Mouse (Mus musculus): Measurements from ENCODE around the gene Sorbs1. TPM values are rescaled to one million over a fixed set of nuclear protein-coding genes. Genes with fewer than 3 reads are reported as not detected.

Gene Sorbs1
- polyA plus RNA-seq, 1 experiment from 2014 or later: 111 TPM

- TF ChIP-seq EP300 (optimal IDR thresholded peaks at IDR 0.05): no peak
- TF ChIP-seq CTCF (IDR thresholded peaks at IDR 0.05; ENCODE audit: low read depth): no peak
- Histone ChIP-seq H3K9ac (ENCODE audit: low read length) (no peak overlapping the region), H3K4me1 (replicated peaks; ENCODE audit: control insufficient read depth, insufficient read depth) (no peaks in the 10 kb centered on the region), H3K4me3 (ENCODE audit: low read depth, low read length) (no peak overlapping the region), H3K36me3 (ENCODE audit: control insufficient read depth, insufficient read depth, low read length) (no peaks in the 10 kb centered on the region), H3K4me2 (replicated peaks; ENCODE audit: low read depth) (no peak overlapping the region), H3K27ac (replicated peaks) (no peak overlapping the region), H3K9me3 (ENCODE audit: control insufficient read depth, low read length) (no peaks in the 10 kb centered on the region), H3K27me3 (ENCODE audit: control insufficient read depth, insufficient read depth, low read length) (no peaks in the 10 kb centered on the region)
- no peak for DNase-seq (ENCODE audit: low spot score)
- 58% methylated on average over 8 of the region's 8 CpGs for WGBS
- no peak for ATAC-seq (ENCODE audit: low FRiP score, low TSS enrichment)
These were observed 9.9 kb upstream of the Sorbs1 start for GRCm38 (mm10) chr19:40523431-40524005.

- TF ChIP-seq EP300 (optimal IDR thresholded peaks at IDR 0.05) (no peak), CTCF (IDR thresholded peaks at IDR 0.05; ENCODE audit: low read depth) (no peak)
- Histone ChIP-seq H3K27me3 (ENCODE audit: control insufficient read depth, insufficient read depth, low read length) (no peaks in the 10 kb centered on the region), H3K27ac (replicated peaks) (no peak overlapping the region), H3K4me3 (ENCODE audit: low read depth, low read length) (no peak overlapping the region), H3K9ac (ENCODE audit: low read length) (no peak overlapping the region), H3K4me1 (replicated peaks; ENCODE audit: control insufficient read depth, insufficient read depth) (no peaks in the 10 kb centered on the region), H3K9me3 (ENCODE audit: control insufficient read depth, low read length) (no peaks in the 10 kb centered on the region), H3K4me2 (replicated peaks; ENCODE audit: low read depth) (no peak overlapping the region), H3K36me3 (ENCODE audit: control insufficient read depth, insufficient read depth, low read length) (no peaks in the 10 kb centered on the region)
- 56% methylated on average over 5 of the region's 5 CpGs for WGBS
- DNase-seq (ENCODE audit: low spot score): no peak
- peak; percentile 18; the same call in 1 of the 2 replicates for ATAC-seq (ENCODE audit: low FRiP score, low TSS enrichment)
These were observed 6.8 kb upstream of the Sorbs1 start for GRCm38 (mm10) chr19:40520403-40520802.

- H3K9me3 ChIP-seq (ENCODE audit: control insufficient read depth, low read length): no peaks in the 10 kb centered on the region
- no peak overlapping the region for H3K4me3 ChIP-seq (ENCODE audit: low read depth, low read length)
- H3K27ac ChIP-seq (replicated peaks): no peak overlapping the region
- no peak for ATAC-seq (ENCODE audit: low FRiP score, low TSS enrichment)
- WGBS: 55% methylated on average over 1 of the region's 1 CpGs
- DNase-seq (ENCODE audit: low spot score): no peak
- H3K27me3 ChIP-seq (ENCODE audit: control insufficient read depth, insufficient read depth, low read length): no peaks in the 10 kb centered on the region
- H3K9ac ChIP-seq (ENCODE audit: low read length): no peak overlapping the region
- no peaks in the 10 kb centered on the region for H3K4me1 ChIP-seq (replicated peaks; ENCODE audit: control insufficient read depth, insufficient read depth)
- no peaks in the 10 kb centered on the region for H3K36me3 ChIP-seq (ENCODE audit: control insufficient read depth, insufficient read depth, low read length)
- TF ChIP-seq CTCF (IDR thresholded peaks at IDR 0.05; ENCODE audit: low read depth) (no peak), EP300 (optimal IDR thresholded peaks at IDR 0.05) (no peak)
- no peak overlapping the region for H3K4me2 ChIP-seq (replicated peaks; ENCODE audit: low read depth)
These were observed 5.1 kb upstream of the Sorbs1 start for GRCm38 (mm10) chr19:40518706-40519105.

GRCm38 (mm10) chr19:40515596-40515995 lies 2.0 kb upstream of the Sorbs1 start:
- Histone ChIP-seq H3K27ac (replicated peaks) (no peak overlapping the region), H3K9ac (ENCODE audit: low read length) (no peak overlapping the region), H3K27me3 (ENCODE audit: control insufficient read depth, insufficient read depth, low read length) (no peaks in the 10 kb centered on the region), H3K9me3 (ENCODE audit: control insufficient read depth, low read length) (no peaks in the 10 kb centered on the region), H3K36me3 (ENCODE audit: control insufficient read depth, insufficient read depth, low read length) (no peaks in the 10 kb centered on the region), H3K4me2 (replicated peaks; ENCODE audit: low read depth) (no peak overlapping the region), H3K4me3 (ENCODE audit: low read depth, low read length) (no peak overlapping the region), H3K4me1 (replicated peaks; ENCODE audit: control insufficient read depth, insufficient read depth) (no peaks in the 10 kb centered on the region)
- TF ChIP-seq CTCF (IDR thresholded peaks at IDR 0.05; ENCODE audit: low read depth) (no peak), EP300 (optimal IDR thresholded peaks at IDR 0.05) (no peak)
- ATAC-seq (ENCODE audit: low FRiP score, low TSS enrichment) (no peak), DNase-seq (ENCODE audit: low spot score) (no peak)
- WGBS: 88% methylated on average over 3 of the region's 3 CpGs

GRCm38 (mm10) chr19:40514376-40514775 lies 797 bp upstream of the Sorbs1 start:
- Histone ChIP-seq H3K9ac (ENCODE audit: low read length) (no peak overlapping the region), H3K4me2 (replicated peaks; ENCODE audit: low read depth) (no peak overlapping the region), H3K36me3 (ENCODE audit: control insufficient read depth, insufficient read depth, low read length) (no peaks in the 10 kb centered on the region), H3K9me3 (ENCODE audit: control insufficient read depth, low read length) (no peaks in the 10 kb centered on the region), H3K4me3 (ENCODE audit: low read depth, low read length) (no peak overlapping the region), H3K4me1 (replicated peaks; ENCODE audit: control insufficient read depth, insufficient read depth) (no peaks in the 10 kb centered on the region), H3K27me3 (ENCODE audit: control insufficient read depth, insufficient read depth, low read length) (no peaks in the 10 kb centered on the region), H3K27ac (replicated peaks) (no peak overlapping the region)
- DNase-seq (ENCODE audit: low spot score) (no peak), ATAC-seq (ENCODE audit: low FRiP score, low TSS enrichment) (no peak)
- 80% methylated on average over 7 of the region's 7 CpGs for WGBS
- TF ChIP-seq EP300 (optimal IDR thresholded peaks at IDR 0.05) (no peak), CTCF (IDR thresholded peaks at IDR 0.05; ENCODE audit: low read depth) (no peak)

- ATAC-seq (ENCODE audit: low FRiP score, low TSS enrichment): peak; percentile 21
- H3K4me1 ChIP-seq (replicated peaks; ENCODE audit: control insufficient read depth, insufficient read depth): no peaks in the 10 kb centered on the region
- H3K4me2 ChIP-seq (replicated peaks; ENCODE audit: low read depth): peak overlapping the region; percentile 77
- no peak for TF ChIP-seq EP300 (optimal IDR thresholded peaks at IDR 0.05)
- TF ChIP-seq CTCF (IDR thresholded peaks at IDR 0.05; ENCODE audit: low read depth): no peak
- H3K4me3 ChIP-seq (ENCODE audit: low read depth, low read length): peak overlapping the region; percentile 88
- peak; percentile 41 for DNase-seq (ENCODE audit: low spot score)
- no peaks in the 10 kb centered on the region for H3K36me3 ChIP-seq (ENCODE audit: control insufficient read depth, insufficient read depth, low read length)
- H3K27ac ChIP-seq (replicated peaks): peak overlapping the region; percentile 93
- no peaks in the 10 kb centered on the region for H3K9me3 ChIP-seq (ENCODE audit: control insufficient read depth, low read length)
- 1% methylated on average over 34 of the region's 34 CpGs for WGBS
- H3K9ac ChIP-seq (ENCODE audit: low read length): peak overlapping the region; percentile 90
- H3K27me3 ChIP-seq (ENCODE audit: control insufficient read depth, insufficient read depth, low read length): no peaks in the 10 kb centered on the region
These were observed 818 bp downstream of the Sorbs1 start for GRCm38 (mm10) chr19:40512500-40513421.

Data from stomach, postnatal 0 days (tissue).